Mouse (Mus musculus) heart, postnatal 0 days (tissue): Measurements from ENCODE around the gene Tmem238l. TPM values are rescaled to one million over a fixed set of nuclear protein-coding genes. Genes with fewer than 3 reads are reported as not detected.

ENCODE experiments used
- ATAC-seq: fragments of 200-750 bp; cut with Nextera tagmentation; 2 replicates; pipeline ENCODE4 v1.8.0; 2017; ENCODE audit warnings: low read depth, moderate number of reproducible peaks, moderate library complexity; ENCODE audit not compliant: insufficient read depth
- DNase-seq: peaks from one replicate; pipeline ENCODE4 v3.0.0-alpha.2; 2016; ENCODE audit warnings: low spot score
- H3K27ac ChIP-seq: fragments of 300-500 bp; sonication (generic); 2 replicates; pipeline ENCODE4 v1.5.1; 2014; ENCODE audit warnings: low read depth, mild to moderate bottlenecking
- H3K27me3 ChIP-seq: fragments of 300-500 bp; sonication (generic); 2 replicates; pipeline ENCODE4 v1.6.1; 2014; ENCODE audit warnings: low read length, mixed read lengths; ENCODE audit not compliant: control insufficient read depth, insufficient read depth
- H3K36me3 ChIP-seq: fragments of 300-500 bp; sonication (generic); replicated peaks from 2 replicates; pipeline ENCODE4 v1.6.1; 2014; ENCODE audit warnings: low read length, mixed read lengths; ENCODE audit not compliant: control insufficient read depth, insufficient read depth
- H3K4me1 ChIP-seq: fragments of 300-500 bp; sonication (generic); 2 replicates; pipeline ENCODE4 v1.6.1; 2014; ENCODE audit warnings: antibody characterized with exemption; ENCODE audit not compliant: control insufficient read depth, insufficient read depth
- H3K4me2 ChIP-seq: fragments of 300-500 bp; sonication (generic); 2 replicates; pipeline ENCODE4 v1.6.1; 2014; ENCODE audit warnings: low read depth, mild to moderate bottlenecking, low read length, moderate library complexity
- H3K4me3 ChIP-seq: fragments of 300-500 bp; sonication (generic); 2 replicates; pipeline ENCODE4 v1.5.1; 2014; ENCODE audit warnings: low read depth, low read length
- H3K9ac ChIP-seq: fragments of 300-500 bp; sonication (generic); replicated peaks from 2 replicates; pipeline ENCODE4 v1.6.1; 2014; ENCODE audit warnings: low read depth, low read length, mixed read lengths
- H3K9me3 ChIP-seq: fragments of 300-500 bp; sonication (generic); replicated peaks from 2 replicates; pipeline ENCODE4 v1.6.1; 2016; ENCODE audit warnings: low read length; ENCODE audit not compliant: control insufficient read depth
- CTCF ChIP-seq: IDR thresholded peaks from 2 replicates; pipeline ENCODE4 v1.5.1; 2016; ENCODE audit warnings: antibody characterized with exemption, control low read depth, low read depth
- EP300 ChIP-seq: IDR thresholded peaks from 2 replicates; pipeline ENCODE4 v1.6.1; 2016; ENCODE audit warnings: antibody characterized with exemption, low read depth
- WGBS: fragments of 180-500 bp; shearing (Covaris S2); extraction: QIAGEN DNeasy Blood & Tissue Kit; methylation state at CpG from one replicate; pipeline ENCODE4 v1.1.7; 2014; 5-methylcytosine and 5-hydroxymethylcytosine counted together
- polyA plus RNA-seq: library from polyadenylated mRNA; unstranded; fragments of >200 nt; fragmentation: Nextera tagmentation; extraction: Ambion mirVana; gene quantifications from 2 replicates; pipeline ENCODE4 v1.2.1, GENCODE M21; 2015
- total RNA-seq: library from RNA; depleted of rRNA; stranded (reverse); fragments of >200 nt; gene quantifications from 2 replicates; pipeline ENCODE4 v1.2.3, GENCODE M21; 2014; ENCODE audit warnings: low replicate concordance

Gene Tmem238l
- total and polyA plus RNA-seq, 2 experiments from 2014 or later, result 0.36 TPM; not detected in 1

- Histone ChIP-seq H3K9me3 (no peaks in the 10 kb centered on the region), H3K27me3 (no peaks in the 10 kb centered on the region), H3K4me2 (no peak overlapping the region), H3K36me3 (no peaks in the 10 kb centered on the region), H3K27ac (no peak overlapping the region), H3K9ac (no peak overlapping the region), H3K4me3 (no peak overlapping the region), H3K4me1 (no peaks in the 10 kb centered on the region)
- ATAC-seq (no peak), DNase-seq (no peak)
- WGBS, result 74% methylated on average over 11 of the region's 11 CpGs
- no peak for TF ChIP-seq CTCF
- no peak for TF ChIP-seq EP300
Observed at GRCm38 (mm10) chr11:66924095-66924823, 32.2 kb upstream of the Tmem238l start.

DNA sequence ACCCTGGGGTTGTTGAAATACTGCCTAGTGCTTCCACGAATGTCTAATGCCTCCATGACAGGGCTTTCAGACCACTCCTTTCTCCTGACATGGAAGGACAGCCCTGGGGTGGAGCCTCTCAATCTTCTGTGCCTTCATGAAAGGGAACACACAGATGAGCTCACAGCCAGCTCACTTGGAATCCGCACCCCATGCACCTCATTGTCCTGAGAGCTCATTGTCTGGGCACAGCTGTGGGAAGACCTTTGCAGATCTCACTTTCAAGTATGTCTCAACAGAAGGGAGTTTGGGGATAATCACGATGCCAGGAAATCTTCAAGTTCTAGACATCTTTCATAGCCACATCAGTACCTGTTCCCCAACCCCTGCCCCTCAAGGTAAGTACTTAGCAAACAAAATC is 28.1 kb upstream of the Tmem238l start:
- no peak overlapping the region for H3K27ac ChIP-seq
- no peak for ATAC-seq
- H3K36me3 ChIP-seq, result no peaks in the 10 kb centered on the region
- H3K9ac ChIP-seq, result no peak overlapping the region
- no peak overlapping the region for H3K4me2 ChIP-seq
- H3K9me3 ChIP-seq, result no peaks in the 10 kb centered on the region
- TF ChIP-seq CTCF, result no peak
- no peak for TF ChIP-seq EP300
- no peak overlapping the region for H3K4me3 ChIP-seq
- no peaks in the 10 kb centered on the region for H3K27me3 ChIP-seq
- 70% methylated on average over 3 of the region's 3 CpGs for WGBS
- no peak for DNase-seq
- H3K4me1 ChIP-seq, result no peaks in the 10 kb centered on the region

- DNase-seq (no peak), ATAC-seq (no peak)
- Histone ChIP-seq H3K27ac (no peak overlapping the region), H3K4me3 (no peak overlapping the region), H3K9me3 (no peaks in the 10 kb centered on the region), H3K9ac (no peak overlapping the region), H3K4me2 (no peak overlapping the region), H3K36me3 (no peaks in the 10 kb centered on the region), H3K27me3 (no peaks in the 10 kb centered on the region), H3K4me1 (no peaks in the 10 kb centered on the region)
- TF ChIP-seq CTCF (no peak), EP300 (no peak)
- 65% methylated on average over 9 of the region's 9 CpGs for WGBS
Observed at GRCm38 (mm10) chr11:66932827-66933599, 23.4 kb upstream of the Tmem238l start.

- Histone ChIP-seq H3K27ac (no peak overlapping the region), H3K4me3 (no peak overlapping the region), H3K4me1 (no peaks in the 10 kb centered on the region), H3K9me3 (no peaks in the 10 kb centered on the region), H3K27me3 (no peaks in the 10 kb centered on the region), H3K36me3 (no peaks in the 10 kb centered on the region), H3K9ac (no peak overlapping the region), H3K4me2 (no peak overlapping the region)
- no peak for ATAC-seq
- no peak for DNase-seq
- TF ChIP-seq EP300 (no peak), CTCF (no peak)
- 72% methylated on average over 7 of the region's 7 CpGs for WGBS
Observed at GRCm38 (mm10) chr11:66934428-66935173, 21.8 kb upstream of the Tmem238l start.

DNA sequence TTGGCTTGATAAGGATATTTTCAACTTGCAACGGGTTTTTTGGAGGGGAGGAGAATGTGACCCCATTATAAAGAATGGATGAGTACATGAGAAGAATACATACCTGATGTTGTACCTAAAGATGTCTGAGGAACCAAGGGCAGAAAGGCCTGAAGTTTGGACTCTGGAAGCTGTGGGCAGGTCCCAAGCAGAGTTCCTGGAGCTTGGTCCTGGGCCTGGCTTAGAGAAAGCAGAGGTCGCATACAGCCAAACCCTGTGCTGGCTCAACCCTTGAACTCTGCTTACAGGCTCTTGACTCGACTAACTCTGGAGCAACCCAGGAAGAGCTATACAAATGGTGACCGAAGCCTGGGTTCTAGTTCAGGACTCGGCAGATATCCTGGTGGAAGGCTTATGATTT is 14.4 kb upstream of the Tmem238l start:
- TF ChIP-seq EP300 (no peak), CTCF (no peak)
- DNase-seq, result no peak
- Histone ChIP-seq H3K27me3 (no peaks in the 10 kb centered on the region), H3K27ac (no peak overlapping the region), H3K36me3 (no peaks in the 10 kb centered on the region), H3K4me2 (no peak overlapping the region), H3K9ac (no peak overlapping the region), H3K9me3 (no peaks in the 10 kb centered on the region), H3K4me1 (no peaks in the 10 kb centered on the region), H3K4me3 (no peak overlapping the region)
- WGBS, result 83% methylated on average over 5 of the region's 5 CpGs
- ATAC-seq, result no peak
